Mouse (Mus musculus) testis, adult 10 weeks (tissue): ENCODE data around the gene Usp49. TPM values are rescaled to one million over a fixed set of nuclear protein-coding genes. Genes with fewer than 3 reads are reported as not detected.

Experiments used
- polyA plus RNA-seq: library from polyadenylated mRNA; stranded (reverse); fragments of 350-450 nt; fragmentation: Illumina TruSeq; extraction: RNeasy Lipid Tissue Mini Kit (QIAGEN cat#74804); gene quantifications from one replicate; pipeline ENCODE4 v1.2.3, GENCODE M21; 2014; ENCODE audit warnings: low read depth, low replicate concordance

Usp49 gene
- 26.1 TPM for polyA plus RNA-seq

GRCm38 (mm10) chr17:47630678-47631065 is at the start of gene Usp49:
Gene Usp49 (plus strand): TSS chr17:47630690.

GRCm38 (mm10) chr17:47610849-47611660 is 19.4 kb upstream of the Usp49 start, which contains the start of the genes Bysl, Med20 and Gm20517:
Gene Bysl (minus strand): TSS chr17:47611492.
Gene Med20 (plus strand): TSS chr17:47611582.
Gene Gm20517 (plus strand): TSS chr17:47611589.

GRCm38 (mm10) chr17:47688344-47688607 is 57.8 kb downstream of the Usp49 start, which contains the start of gene Tomm6:
Gene Tomm6 (minus strand): TSS chr17:47688386.

GRCm38 (mm10) chr17:47688608-47689575 is 58.4 kb downstream of the Usp49 start, which contains the start of gene Frs3:
Gene Frs3 (plus strand): TSS chr17:47689030.

GRCm38 (mm10) chr17:47694442-47694502 is 63.8 kb downstream of the Usp49 start, which contains the start of gene Gm21981:
Gene Gm21981 (minus strand): TSS chr17:47694455.

GRCm38 (mm10) chr17:47694503-47695336 is 64.2 kb downstream of the Usp49 start, which contains the start of gene Prickle4:
Gene Prickle4 (minus strand): TSS chr17:47694736.

GRCm38 (mm10) chr17:47726566-47726965 is 96.1 kb downstream of the Usp49 start, which contains the start of gene Pgc:
Gene Pgc (plus strand): TSS chr17:47726842.

Other genes with a start within 250 kb of the Usp49 start
- not detected for gene Guca1b, start 245.3 kb upstream of the Usp49 start, polyA plus RNA-seq
- not detected for gene Guca1a, start 230.1 kb upstream of the Usp49 start, polyA plus RNA-seq
- not detected for gene AI661453, start 194.1 kb upstream of the Usp49 start, polyA plus RNA-seq
- 292 TPM for gene 1700001C19Rik, start 193.3 kb upstream of the Usp49 start, polyA plus RNA-seq
- 5.5 TPM for gene Taf8, start 128.4 kb upstream of the Usp49 start, polyA plus RNA-seq
- 7.7 TPM for gene Ccnd3, start 125.6 kb upstream of the Usp49 start, polyA plus RNA-seq
- gene Bysl, start 19.2 kb upstream of the Usp49 start, polyA plus RNA-seq: 3.9 TPM
- 9.1 TPM for gene Med20, start 19.1 kb upstream of the Usp49 start, polyA plus RNA-seq
- 2.7 TPM for gene Gm20517, start 19.1 kb upstream of the Usp49 start, polyA plus RNA-seq
- 18.7 TPM for gene Tomm6, start 57.7 kb downstream of the Usp49 start, polyA plus RNA-seq
- gene Frs3, start 58.3 kb downstream of the Usp49 start, polyA plus RNA-seq: 2.0 TPM
- not detected for gene Gm21981, start 63.8 kb downstream of the Usp49 start, polyA plus RNA-seq
- not detected for gene Prickle4, start 64.0 kb downstream of the Usp49 start, polyA plus RNA-seq
- not detected for gene Pgc, start 96.2 kb downstream of the Usp49 start, polyA plus RNA-seq
- gene Tfeb, start 106.3 kb downstream of the Usp49 start, polyA plus RNA-seq: not detected
- gene Mdfi, start 204.0 kb downstream of the Usp49 start, polyA plus RNA-seq: not detected